Mouse (Mus musculus) left cerebral cortex, adult 2 months (tissue): ENCODE results near the gene Ccdc141. TPM values are rescaled to one million over a fixed set of nuclear protein-coding genes. Genes with fewer than 3 reads are reported as not detected.

Experiments used
- DNase-seq, 2 experiments: peaks; one replicate each; pipeline ENCODE4 v3.0.0; 2021 to 2022; ENCODE audit warnings: low spot score in 2 of 2, mixed read lengths in 1 of 2; ENCODE audit errors: extremely low spot score in 1 of 2
- H3K27ac ChIP-seq: fragments of 200-600 bp; 2 replicates; pipeline ENCODE4 v1.8.1; 2022
- H3K4me3 ChIP-seq: fragments of 200-600 bp; 2 replicates; pipeline ENCODE4 v1.8.1; 2022
- CTCF ChIP-seq: fragments of 200-600 bp; IDR thresholded peaks from 2 replicates; pipeline ENCODE4 v1.8.1; 2022; ENCODE audit warnings: antibody characterized with exemption, mild to moderate bottlenecking, moderate library complexity
- intact Hi-C: fragments of 180-260 bp; cut with DNase I; formaldehyde crosslinking; loops from one replicate; pipeline ENCODE4 v1.15.1; 2025
- microRNA-seq, 2 experiments: library from miRNA; unstranded; fragments of <30 nt; microRNA quantifications; one replicate each; pipeline ENCODE4 v1.2.0; 2021
- total RNA-seq, 2 experiments: library from RNA; stranded (reverse); gene quantifications; 2 replicates each; pipeline ENCODE4 v1.2.3; 2021

Ccdc141 gene
- total RNA-seq, 2 experiments from 2014 or later: 18.5 to 28.2 TPM

GRCm38 (mm10) chr2:76965542-76965941 is 204.9 kb downstream of the Ccdc141 start:
- TF ChIP-seq CTCF: no peak
- Histone ChIP-seq H3K27ac (no peak overlapping the region), H3K4me3 (no peak overlapping the region)
- intact Hi-C loops: no loop called here
- no peak for DNase-seq

- Histone ChIP-seq H3K4me3 (no peak overlapping the region), H3K27ac (no peak overlapping the region)
- intact Hi-C loops: no loop called here
- no peak for DNase-seq
- TF ChIP-seq CTCF: no peak
Observed at GRCm38 (mm10) chr2:76962045-76962432, 208.4 kb downstream of the Ccdc141 start.

DNA sequence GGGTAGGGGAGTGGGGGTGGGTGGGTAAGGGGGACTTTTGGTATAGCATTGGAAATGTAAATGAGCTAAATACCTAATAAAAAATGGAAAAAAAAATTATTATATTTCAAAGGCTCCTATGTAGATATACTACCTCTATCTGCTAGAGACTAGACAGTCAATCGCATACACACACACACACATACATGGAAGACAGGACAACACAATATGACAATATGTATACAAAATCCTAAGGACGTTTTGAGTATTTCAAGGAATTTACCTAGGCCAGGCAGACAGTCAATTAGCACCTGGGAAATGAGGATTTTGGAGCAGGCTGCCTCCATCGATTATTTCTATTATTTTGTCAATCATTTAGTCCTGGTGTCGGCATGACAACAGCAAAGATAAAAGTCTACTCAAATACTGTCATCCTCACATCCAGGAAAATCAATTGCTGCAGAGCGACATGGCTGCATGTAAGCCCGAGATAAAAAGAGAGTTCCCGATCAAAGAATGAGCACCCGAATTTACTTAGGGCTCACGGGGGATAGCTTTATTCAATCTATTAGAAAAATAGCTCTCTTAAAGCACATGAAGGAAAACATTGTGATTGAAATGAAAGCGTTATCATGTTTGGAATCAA is 208.9 kb downstream of the Ccdc141 start:
- no peak for DNase-seq
- Histone ChIP-seq H3K27ac (no peak overlapping the region), H3K4me3 (no peak overlapping the region)
- TF ChIP-seq CTCF: no peak
- intact Hi-C loops: no loop called here

Small RNA genes lying within 50 kb of the gene (microRNA-seq; reads per million reads assigned to microRNA genes)
- 0 reads per million in 2 experiments for gene Gm44360

Other genes starting within 250 kb of the Ccdc141 start
- 1 to 10 TPM in 1 of 2 experiments, under 1 TPM in 1; 0.54 to 1.3 TPM for gene Ttn, start 188.1 kb downstream of the Ccdc141 start, total RNA-seq
- 10 to 100 TPM; 55.2 to 61.6 TPM for gene Sestd1, start 110.0 kb upstream of the Ccdc141 start, total RNA-seq